Mouse (Mus musculus): ENCODE measurements around the gene Rrp12. TPM values are rescaled to one million over a fixed set of nuclear protein-coding genes. Genes with fewer than 3 reads are reported as not detected.
"Not testable (repeated sequence)": the region's sequence is repeated elsewhere in the genome, so short reads cannot be mapped to it uniquely, and the experiment has no call there.

Gene Rrp12
- polyA plus RNA-seq, 1 experiment from 2014 or later = 16.7 TPM

GRCm38 (mm10) chr19:41915294-41915693 lies 19.3 kb upstream of the Rrp12 start:
- Histone ChIP-seq H3K4me2 (replicated peaks) (no peak overlapping the region), H3K4me1 (peaks cover 25% of the 10 kb centered on the region), H3K9ac (no peak overlapping the region), H3K4me3 (replicated peaks) (no peak overlapping the region), H3K36me3 (peaks cover 34% of the 10 kb centered on the region), H3K27ac (replicated peaks) (no peak overlapping the region), H3K27me3 (no peaks in the 10 kb centered on the region), H3K9me3 (replicated peaks) (no peaks in the 10 kb centered on the region)
- 82% methylated on average over 3 of the region's 3 CpGs for WGBS
- no peak for ATAC-seq (ENCODE audit: insufficient number of reproducible peaks, low FRiP score, low TSS enrichment, low read depth)

DNA sequence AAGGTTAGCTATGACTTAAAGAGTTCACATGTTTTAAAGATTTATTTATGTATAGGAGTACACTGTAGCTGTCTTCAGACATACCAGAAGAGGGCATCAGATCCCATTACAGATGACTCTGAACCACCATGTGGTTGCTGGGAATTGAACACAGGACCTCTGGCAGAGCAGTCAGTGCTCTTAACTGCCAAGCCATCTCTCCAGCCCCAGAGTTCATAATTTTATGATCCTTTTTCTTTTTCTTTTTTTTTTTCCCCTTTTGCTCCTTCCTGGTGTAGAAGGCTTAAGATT lies 18.6 kb upstream of the Rrp12 start:
- Histone ChIP-seq H3K4me1 (peaks cover 25% of the 10 kb centered on the region), H3K36me3 (peaks cover 29% of the 10 kb centered on the region), H3K4me2 (replicated peaks) (peak overlapping the region; percentile 69; the same call in 1 of the 2 replicates), H3K4me3 (replicated peaks) (0 out of 2 replicates have a peak overlapping the region, but pooled peaks have one; percentile 93)
- H3K9me3 ChIP-seq (replicated peaks); H3K9ac ChIP-seq; ATAC-seq (ENCODE audit: insufficient number of reproducible peaks, low FRiP score, low TSS enrichment, low read depth); H3K27ac ChIP-seq (replicated peaks); H3K27me3 ChIP-seq: not testable (repeated sequence)

- Histone ChIP-seq H3K9ac (peak overlapping the region; percentile 94; the same call in 1 of the 2 replicates), H3K36me3 (peaks cover 23% of the 10 kb centered on the region), H3K4me1 (peaks cover 25% of the 10 kb centered on the region), H3K4me2 (replicated peaks) (peak overlapping the region; percentile 69), H3K9me3 (replicated peaks) (no peaks in the 10 kb centered on the region), H3K4me3 (replicated peaks) (peak overlapping the region; percentile 93), H3K27me3 (no peaks in the 10 kb centered on the region), H3K27ac (replicated peaks) (peak overlapping the region; percentile 6; the same call in 1 of the 2 replicates)
- ATAC-seq (ENCODE audit: insufficient number of reproducible peaks, low FRiP score, low TSS enrichment, low read depth) = no peak
- WGBS = 28% methylated on average over 6 of the region's 6 CpGs
Measured at GRCm38 (mm10) chr19:41913774-41914591, 18.0 kb upstream of the Rrp12 start.

GRCm38 (mm10) chr19:41912121-41913080 lies 16.4 kb upstream of the Rrp12 start:
- H3K27ac ChIP-seq (replicated peaks) = peak overlapping the region; percentile 94
- H3K36me3 ChIP-seq = peaks cover 17% of the 10 kb centered on the region
- H3K27me3 ChIP-seq = no peaks in the 10 kb centered on the region
- H3K9ac ChIP-seq = peak overlapping the region; percentile 94
- H3K9me3 ChIP-seq (replicated peaks) = no peaks in the 10 kb centered on the region
- H3K4me3 ChIP-seq (replicated peaks) = peak overlapping the region; percentile 93
- ATAC-seq (ENCODE audit: insufficient number of reproducible peaks, low FRiP score, low TSS enrichment, low read depth) = peak; percentile 63
- H3K4me2 ChIP-seq (replicated peaks) = peak overlapping the region; percentile 69
- WGBS = 5% methylated on average over 49 of the region's 53 CpGs
- H3K4me1 ChIP-seq = peaks cover 25% of the 10 kb centered on the region

- 4% methylated on average over 54 of the region's 54 CpGs for WGBS
- Histone ChIP-seq H3K27ac (replicated peaks) (peak within 1 kb of the TSS; percentile 94), H3K27me3 (no peaks in the 10 kb centered on the region)
Measured at GRCm38 (mm10) chr19:41911178-41912073, 15.5 kb upstream of the Rrp12 start, which contains the start of gene Pgam1. Gene Pgam1, plus strand, starts transcription at chr19:41911923.

GRCm38 (mm10) chr19:41910396-41910795 lies 14.4 kb upstream of the Rrp12 start:
- peaks cover 25% of the 10 kb centered on the region for H3K4me1 ChIP-seq
- H3K27me3 ChIP-seq = no peaks in the 10 kb centered on the region
- H3K4me2 ChIP-seq (replicated peaks) = no peak overlapping the region
- H3K36me3 ChIP-seq = no peaks in the 10 kb centered on the region
- H3K9ac ChIP-seq = no peak overlapping the region
- 81% methylated on average over 2 of the region's 2 CpGs for WGBS
- no peak for ATAC-seq (ENCODE audit: insufficient number of reproducible peaks, low FRiP score, low TSS enrichment, low read depth)
- H3K9me3 ChIP-seq (replicated peaks) = no peaks in the 10 kb centered on the region
- H3K27ac ChIP-seq (replicated peaks) = no peak overlapping the region
- no peak overlapping the region for H3K4me3 ChIP-seq (replicated peaks)

More at GRCm38 (mm10) chr19:41911178-41912073, 15.5 kb upstream of the Rrp12 start, which contains the start of gene Pgam1:
- H3K9me3 ChIP-seq (replicated peaks) = no peaks in the 10 kb centered on the region
- H3K9ac ChIP-seq = peak within 1 kb of the TSS; percentile 94
- peak within 1 kb of the TSS; percentile 69 for H3K4me2 ChIP-seq (replicated peaks)
- H3K4me1 ChIP-seq = peaks cover 25% of the 10 kb centered on the region
- peak; percentile 93 for ATAC-seq (ENCODE audit: insufficient number of reproducible peaks, low FRiP score, low TSS enrichment, low read depth)
- peaks cover 8% of the 10 kb centered on the region for H3K36me3 ChIP-seq
- H3K4me3 ChIP-seq (replicated peaks) = peak within 1 kb of the TSS; percentile 93

DNA sequence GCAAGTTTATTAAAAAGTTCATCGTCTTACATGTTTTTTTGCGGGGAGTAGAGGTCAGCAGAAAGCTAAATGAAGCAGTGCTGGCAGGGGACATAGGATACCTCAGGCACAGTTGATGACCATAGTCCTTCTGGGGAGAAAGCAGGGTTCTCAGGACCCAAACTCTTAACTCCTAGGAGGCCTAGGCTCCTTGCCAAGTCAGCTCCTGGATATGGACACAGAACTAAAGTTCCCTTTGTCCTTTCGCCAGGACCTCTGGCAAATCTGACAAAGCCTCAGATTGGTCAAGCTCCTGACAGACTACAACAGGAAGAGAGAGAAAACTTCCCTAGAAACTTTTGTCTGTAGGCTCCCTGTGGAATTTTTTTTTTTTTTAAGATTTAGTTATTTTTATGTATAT lies 12.8 kb upstream of the Rrp12 start:
- WGBS = 90% methylated on average over 3 of the region's 3 CpGs
- Histone ChIP-seq H3K27me3 (no peaks in the 10 kb centered on the region), H3K4me3 (replicated peaks) (no peak overlapping the region), H3K4me2 (replicated peaks) (no peak overlapping the region), H3K27ac (replicated peaks) (no peak overlapping the region), H3K9ac (no peak overlapping the region), H3K4me1 (peaks cover 11% of the 10 kb centered on the region), H3K9me3 (replicated peaks) (no peaks in the 10 kb centered on the region), H3K36me3 (no peaks in the 10 kb centered on the region)
- ATAC-seq (ENCODE audit: insufficient number of reproducible peaks, low FRiP score, low TSS enrichment, low read depth) = no peak

DNA sequence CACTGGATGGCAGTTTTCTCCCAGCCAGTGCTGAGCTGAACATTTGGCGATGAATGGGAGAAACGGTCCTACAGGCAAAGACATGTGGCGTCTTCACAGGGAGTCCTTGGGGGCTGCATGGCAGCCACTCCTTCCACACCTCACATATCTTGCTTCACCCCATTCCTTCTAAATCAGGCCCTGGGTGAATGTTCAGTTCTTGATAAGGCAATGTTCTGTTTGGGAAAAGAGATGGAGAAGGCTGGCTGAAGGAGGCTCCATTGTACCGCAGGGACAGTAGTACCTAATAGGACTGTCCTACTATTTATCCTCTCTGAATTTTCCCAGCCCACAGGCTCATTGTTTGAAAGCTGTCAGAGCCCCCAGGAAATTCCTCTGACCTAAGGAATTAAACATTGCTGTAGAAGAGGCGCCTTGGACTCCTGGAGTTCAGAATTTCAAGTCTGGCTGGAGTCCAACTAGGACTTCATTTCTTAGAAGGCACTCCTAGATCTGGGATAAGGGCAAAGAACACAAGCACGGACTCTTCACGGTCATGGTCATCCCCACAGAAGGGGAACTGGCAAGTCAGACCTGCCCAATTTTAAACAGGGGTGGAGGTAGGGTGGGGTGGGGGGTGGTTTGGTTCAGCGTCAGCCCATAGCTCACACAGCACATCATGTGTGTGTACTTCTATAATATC lies 11.2 kb upstream of the Rrp12 start:
- H3K9me3 ChIP-seq (replicated peaks) = no peaks in the 10 kb centered on the region
- H3K27ac ChIP-seq (replicated peaks) = 0 out of 2 replicates have a peak overlapping the region, but pooled peaks have one; percentile 3
- no peak overlapping the region for H3K4me3 ChIP-seq (replicated peaks)

GRCm38 (mm10) chr19:41906311-41907078 lies 10.5 kb upstream of the Rrp12 start:
- Histone ChIP-seq H3K4me2 (replicated peaks) (no peak overlapping the region), H3K4me3 (replicated peaks) (no peak overlapping the region), H3K9me3 (replicated peaks) (no peaks in the 10 kb centered on the region), H3K27ac (replicated peaks) (0 out of 2 replicates have a peak overlapping the region, but pooled peaks have one; percentile 3), H3K36me3 (no peaks in the 10 kb centered on the region), H3K27me3 (no peaks in the 10 kb centered on the region), H3K9ac (no peak overlapping the region), H3K4me1 (no peaks in the 10 kb centered on the region; the same call in 1 of the 2 replicates)
- WGBS = 59% methylated on average over 6 of the region's 6 CpGs
- ATAC-seq (ENCODE audit: insufficient number of reproducible peaks, low FRiP score, low TSS enrichment, low read depth) = no peak

More for the DNA sequence above, 11.2 kb upstream of the Rrp12 start:
- ATAC-seq (ENCODE audit: insufficient number of reproducible peaks, low FRiP score, low TSS enrichment, low read depth) = no peak
- H3K36me3 ChIP-seq = no peaks in the 10 kb centered on the region
- H3K9ac ChIP-seq = no peak overlapping the region
- WGBS = 43% methylated on average over 8 of the region's 8 CpGs
- H3K27me3 ChIP-seq = no peaks in the 10 kb centered on the region
- H3K4me2 ChIP-seq (replicated peaks) = no peak overlapping the region
- H3K4me1 ChIP-seq = no peaks in the 10 kb centered on the region; the same call in 1 of the 2 replicates
